Mouse (Mus musculus): ENCODE measurements at regions not wholly inside any gene's neighbourhood (a gene's known extent, or its start where the extent isn't known, plus 50 kb on each side); places are given as distances from the start of the nearest gene placed in this dataset.

- H3K27me3 ChIP-seq (replicated peaks; ENCODE audit: control insufficient read depth, insufficient read depth, low read length) = no peaks in the 10 kb centered on the region
- H3K9ac ChIP-seq (ENCODE audit: low read length) = no peak overlapping the region
- H3K4me2 ChIP-seq (ENCODE audit: low read length) = no peak overlapping the region
- no peak for ATAC-seq (replicated peaks; ENCODE audit: low FRiP score, low TSS enrichment, low read depth)
- no peak for DNase-seq (ENCODE audit: low spot score)
- no peaks in the 10 kb centered on the region for H3K9me3 ChIP-seq (ENCODE audit: control insufficient read depth, low read length)
- H3K27ac ChIP-seq (ENCODE audit: low read depth) = no peak overlapping the region
- WGBS = 28% methylated on average over 5 of the region's 5 CpGs
- no peaks in the 10 kb centered on the region for H3K4me1 ChIP-seq (replicated peaks; ENCODE audit: control insufficient read depth, insufficient read depth, low read length)
- H3K36me3 ChIP-seq (ENCODE audit: control insufficient read depth, insufficient read depth, low read length) = no peaks in the 10 kb centered on the region
- no peak overlapping the region for H3K4me3 ChIP-seq (ENCODE audit: low read depth, low read length)
These were observed 106.6 kb upstream of the Adra1b start for GRCm38 (mm10) chr11:44007526-44008040.

DNA sequence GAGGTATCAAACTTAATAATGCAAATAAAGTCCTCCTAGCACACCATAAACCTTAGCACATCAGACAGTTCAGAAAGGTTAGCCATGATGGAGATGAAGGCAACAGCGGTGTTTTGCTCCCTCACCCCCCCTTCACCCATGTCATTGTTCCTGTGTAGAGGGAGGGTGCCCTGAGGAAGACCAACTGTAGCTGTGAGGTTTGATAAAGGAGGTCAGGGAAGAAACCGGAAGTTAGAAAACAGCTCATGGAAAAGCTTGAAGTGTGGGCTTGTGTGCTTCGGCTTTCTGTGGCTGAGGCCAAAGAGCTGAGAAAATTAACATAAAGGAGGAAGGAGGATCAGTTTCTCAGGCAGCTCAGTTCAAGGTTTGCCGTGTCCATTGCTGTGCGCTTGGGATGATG is 111.3 kb upstream of the Adra1b start:
- no peak for DNase-seq (ENCODE audit: low spot score)
- no peaks in the 10 kb centered on the region for H3K9me3 ChIP-seq (ENCODE audit: control insufficient read depth, low read length)
- 75% methylated on average over 5 of the region's 5 CpGs for WGBS

GRCm38 (mm10) chr11:44013841-44014240 is 112.8 kb upstream of the Adra1b start:
- H3K9me3 ChIP-seq (ENCODE audit: control insufficient read depth, low read length) = no peaks in the 10 kb centered on the region
- H3K4me3 ChIP-seq (ENCODE audit: low read depth, low read length) = no peak overlapping the region
- H3K4me2 ChIP-seq (ENCODE audit: low read length) = no peak overlapping the region
- ATAC-seq (replicated peaks; ENCODE audit: low FRiP score, low TSS enrichment, low read depth) (no peak), DNase-seq (ENCODE audit: low spot score) (no peak)
- no peak overlapping the region for H3K27ac ChIP-seq (ENCODE audit: low read depth)
- 32% methylated on average over 1 of the region's 1 CpGs for WGBS
- no peak overlapping the region for H3K9ac ChIP-seq (ENCODE audit: low read length)
- H3K36me3 ChIP-seq (ENCODE audit: control insufficient read depth, insufficient read depth, low read length) = no peaks in the 10 kb centered on the region
- H3K4me1 ChIP-seq (replicated peaks; ENCODE audit: control insufficient read depth, insufficient read depth, low read length) = no peaks in the 10 kb centered on the region
- H3K27me3 ChIP-seq (replicated peaks; ENCODE audit: control insufficient read depth, insufficient read depth, low read length) = no peaks in the 10 kb centered on the region

More for the DNA sequence above, 111.3 kb upstream of the Adra1b start:
- no peaks in the 10 kb centered on the region for H3K36me3 ChIP-seq (ENCODE audit: control insufficient read depth, insufficient read depth, low read length)
- no peaks in the 10 kb centered on the region for H3K4me1 ChIP-seq (replicated peaks; ENCODE audit: control insufficient read depth, insufficient read depth, low read length)
- no peak overlapping the region for H3K4me2 ChIP-seq (ENCODE audit: low read length)
- ATAC-seq (replicated peaks; ENCODE audit: low FRiP score, low TSS enrichment, low read depth) = no peak
- no peak overlapping the region for H3K4me3 ChIP-seq (ENCODE audit: low read depth, low read length)
- no peaks in the 10 kb centered on the region for H3K27me3 ChIP-seq (replicated peaks; ENCODE audit: control insufficient read depth, insufficient read depth, low read length)
- H3K27ac ChIP-seq (ENCODE audit: low read depth) = no peak overlapping the region
- H3K9ac ChIP-seq (ENCODE audit: low read length) = no peak overlapping the region

DNA sequence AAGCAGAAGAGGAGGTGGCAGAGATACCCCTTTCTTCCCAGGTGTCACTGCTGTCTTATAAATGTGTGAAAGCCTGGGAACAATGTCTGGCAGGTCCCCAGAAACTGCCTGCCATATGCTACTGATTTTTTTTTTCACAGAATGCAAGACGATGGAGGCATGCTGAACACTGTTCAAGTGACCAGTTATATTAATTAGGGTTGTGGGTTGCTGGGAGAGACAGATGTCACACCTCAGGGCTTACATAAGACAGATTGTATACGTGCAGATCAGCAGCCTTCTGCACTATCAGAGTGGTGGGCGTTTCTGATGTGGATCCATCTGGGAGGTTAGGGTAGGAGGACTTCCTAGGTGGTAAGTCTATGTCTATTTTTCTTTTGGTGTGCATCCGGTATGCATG is 120.6 kb upstream of the Adra1b start:
- H3K27ac ChIP-seq (ENCODE audit: low read depth) = no peak overlapping the region
- no peak overlapping the region for H3K9ac ChIP-seq (ENCODE audit: low read length)
- H3K9me3 ChIP-seq (ENCODE audit: control insufficient read depth, low read length) = no peaks in the 10 kb centered on the region
- H3K36me3 ChIP-seq (ENCODE audit: control insufficient read depth, insufficient read depth, low read length) = no peaks in the 10 kb centered on the region
- WGBS = 65% methylated on average over 4 of the region's 4 CpGs
- ATAC-seq (replicated peaks; ENCODE audit: low FRiP score, low TSS enrichment, low read depth) (no peak), DNase-seq (ENCODE audit: low spot score) (no peak)
- no peak overlapping the region for H3K4me3 ChIP-seq (ENCODE audit: low read depth, low read length)
- no peaks in the 10 kb centered on the region for H3K4me1 ChIP-seq (replicated peaks; ENCODE audit: control insufficient read depth, insufficient read depth, low read length)
- no peaks in the 10 kb centered on the region for H3K27me3 ChIP-seq (replicated peaks; ENCODE audit: control insufficient read depth, insufficient read depth, low read length)
- H3K4me2 ChIP-seq (ENCODE audit: low read length) = no peak overlapping the region

DNA sequence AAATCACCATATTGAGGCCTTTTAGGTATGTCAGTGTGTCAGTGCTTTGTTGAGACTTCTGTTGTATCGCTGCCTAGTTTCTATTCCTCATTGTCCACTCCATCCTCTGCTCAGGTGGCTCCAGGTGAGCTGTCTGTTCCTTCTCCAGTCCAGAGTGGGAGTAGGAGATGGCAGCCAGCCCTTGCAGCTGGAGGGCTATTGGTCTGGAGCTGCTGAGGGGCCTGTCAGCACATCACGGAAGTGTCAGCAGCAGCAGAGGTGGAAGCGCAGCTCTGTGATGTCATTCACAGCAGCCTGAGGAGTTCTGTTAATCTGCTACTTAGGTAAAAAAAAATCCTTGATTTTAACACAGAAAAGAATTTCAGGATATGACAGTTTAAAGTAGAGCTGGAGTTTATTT is 126.0 kb upstream of the Adra1b start:
- Histone ChIP-seq H3K9ac (ENCODE audit: low read length) (no peak overlapping the region), H3K4me3 (ENCODE audit: low read depth, low read length) (no peak overlapping the region), H3K27ac (ENCODE audit: low read depth) (no peak overlapping the region), H3K4me1 (replicated peaks; ENCODE audit: control insufficient read depth, insufficient read depth, low read length) (no peaks in the 10 kb centered on the region), H3K4me2 (ENCODE audit: low read length) (no peak overlapping the region), H3K9me3 (ENCODE audit: control insufficient read depth, low read length) (no peaks in the 10 kb centered on the region), H3K36me3 (ENCODE audit: control insufficient read depth, insufficient read depth, low read length) (no peaks in the 10 kb centered on the region), H3K27me3 (replicated peaks; ENCODE audit: control insufficient read depth, insufficient read depth, low read length) (no peaks in the 10 kb centered on the region)
- no peak for ATAC-seq (replicated peaks; ENCODE audit: low FRiP score, low TSS enrichment, low read depth)
- no peak for DNase-seq (ENCODE audit: low spot score)
- WGBS = 66% methylated on average over 3 of the region's 3 CpGs

- no peaks in the 10 kb centered on the region for H3K36me3 ChIP-seq (ENCODE audit: control insufficient read depth, insufficient read depth, low read length)
- H3K27me3 ChIP-seq (replicated peaks; ENCODE audit: control insufficient read depth, insufficient read depth, low read length) = no peaks in the 10 kb centered on the region
- H3K4me2 ChIP-seq (ENCODE audit: low read length) = no peak overlapping the region
- no peaks in the 10 kb centered on the region for H3K4me1 ChIP-seq (replicated peaks; ENCODE audit: control insufficient read depth, insufficient read depth, low read length)
- DNase-seq (ENCODE audit: low spot score) = no peak
- WGBS = 51% methylated on average over 2 of the region's 2 CpGs
- no peak overlapping the region for H3K4me3 ChIP-seq (ENCODE audit: low read depth, low read length)
- no peaks in the 10 kb centered on the region for H3K9me3 ChIP-seq (ENCODE audit: control insufficient read depth, low read length)
- no peak for ATAC-seq (replicated peaks; ENCODE audit: low FRiP score, low TSS enrichment, low read depth)
- H3K27ac ChIP-seq (ENCODE audit: low read depth) = no peak overlapping the region
- H3K9ac ChIP-seq (ENCODE audit: low read length) = no peak overlapping the region
These were observed 145.1 kb upstream of the Adra1b start for GRCm38 (mm10) chr11:44046083-44046482.

GRCm38 (mm10) chr11:44049253-44049976 is 148.4 kb upstream of the Adra1b start:
- no peaks in the 10 kb centered on the region for H3K4me1 ChIP-seq (replicated peaks; ENCODE audit: control insufficient read depth, insufficient read depth, low read length)
- H3K9me3 ChIP-seq (ENCODE audit: control insufficient read depth, low read length) = no peaks in the 10 kb centered on the region
- ATAC-seq (replicated peaks; ENCODE audit: low FRiP score, low TSS enrichment, low read depth) (no peak), DNase-seq (ENCODE audit: low spot score) (no peak)
- no peak overlapping the region for H3K4me3 ChIP-seq (ENCODE audit: low read depth, low read length)
- no peaks in the 10 kb centered on the region for H3K36me3 ChIP-seq (ENCODE audit: control insufficient read depth, insufficient read depth, low read length)
- WGBS = 77% methylated on average over 5 of the region's 5 CpGs
- no peak overlapping the region for H3K27ac ChIP-seq (ENCODE audit: low read depth)
- H3K27me3 ChIP-seq (replicated peaks; ENCODE audit: control insufficient read depth, insufficient read depth, low read length) = no peaks in the 10 kb centered on the region
- H3K4me2 ChIP-seq (ENCODE audit: low read length) = no peak overlapping the region
- H3K9ac ChIP-seq (ENCODE audit: low read length) = no peak overlapping the region

DNA sequence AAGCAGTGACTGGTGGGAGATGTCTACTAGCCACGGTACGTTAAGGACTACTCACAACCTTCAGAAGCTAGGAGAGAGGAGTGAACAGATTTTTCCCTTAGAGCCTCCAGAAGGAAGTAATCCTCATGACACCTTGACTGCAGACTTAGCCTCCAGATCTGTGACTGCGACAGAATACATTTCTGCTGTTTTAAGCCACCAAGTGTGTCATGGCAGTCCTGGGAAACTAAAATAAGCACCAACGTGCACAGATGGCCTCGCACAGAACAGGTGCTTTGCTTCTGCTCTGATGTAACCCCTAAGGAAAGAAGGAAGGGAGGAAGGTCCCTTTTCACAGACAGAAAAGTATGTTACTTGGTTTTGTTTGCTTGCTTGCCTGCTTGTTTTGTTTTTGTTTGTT is 151.5 kb upstream of the Adra1b start:
- H3K36me3 ChIP-seq (ENCODE audit: control insufficient read depth, insufficient read depth, low read length) = no peaks in the 10 kb centered on the region
- no peak overlapping the region for H3K4me3 ChIP-seq (ENCODE audit: low read depth, low read length)
- no peak for ATAC-seq (replicated peaks; ENCODE audit: low FRiP score, low TSS enrichment, low read depth)
- no peak overlapping the region for H3K27ac ChIP-seq (ENCODE audit: low read depth)
- H3K9ac ChIP-seq (ENCODE audit: low read length) = no peak overlapping the region
- no peak for DNase-seq (ENCODE audit: low spot score)
- no peaks in the 10 kb centered on the region for H3K4me1 ChIP-seq (replicated peaks; ENCODE audit: control insufficient read depth, insufficient read depth, low read length)
- WGBS = 88% methylated on average over 5 of the region's 5 CpGs
- no peaks in the 10 kb centered on the region for H3K27me3 ChIP-seq (replicated peaks; ENCODE audit: control insufficient read depth, insufficient read depth, low read length)
- H3K4me2 ChIP-seq (ENCODE audit: low read length) = no peak overlapping the region
- H3K9me3 ChIP-seq (ENCODE audit: control insufficient read depth, low read length) = no peaks in the 10 kb centered on the region

DNA sequence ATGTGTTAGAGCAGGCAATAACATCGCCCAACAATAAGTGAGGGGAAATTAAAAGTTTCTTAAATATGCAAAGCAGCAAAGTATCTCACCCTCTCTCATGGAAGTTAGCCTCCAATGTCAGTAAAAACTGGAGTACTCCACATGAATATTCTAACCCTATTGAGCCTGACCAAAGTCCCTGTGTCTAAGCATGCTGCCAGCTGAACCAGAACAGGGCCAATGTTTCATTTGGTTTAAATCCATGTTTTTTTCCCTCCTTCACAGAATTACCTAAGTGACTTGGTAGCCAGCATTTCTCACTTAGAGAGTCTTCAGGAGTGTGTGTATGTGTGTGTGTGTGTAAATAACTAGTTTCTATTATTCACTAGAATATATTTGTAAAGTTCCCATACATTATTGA is 161.4 kb upstream of the Adra1b start:
- WGBS = 95% methylated on average over 1 of the region's 1 CpGs
- DNase-seq (ENCODE audit: low spot score) (no peak), ATAC-seq (replicated peaks; ENCODE audit: low FRiP score, low TSS enrichment, low read depth) (no peak)
- Histone ChIP-seq H3K27me3 (replicated peaks; ENCODE audit: control insufficient read depth, insufficient read depth, low read length) (no peaks in the 10 kb centered on the region), H3K4me3 (ENCODE audit: low read depth, low read length) (no peak overlapping the region), H3K9me3 (ENCODE audit: control insufficient read depth, low read length) (no peaks in the 10 kb centered on the region), H3K9ac (ENCODE audit: low read length) (no peak overlapping the region), H3K36me3 (ENCODE audit: control insufficient read depth, insufficient read depth, low read length) (no peaks in the 10 kb centered on the region), H3K4me2 (ENCODE audit: low read length) (no peak overlapping the region), H3K4me1 (replicated peaks; ENCODE audit: control insufficient read depth, insufficient read depth, low read length) (no peaks in the 10 kb centered on the region), H3K27ac (ENCODE audit: low read depth) (no peak overlapping the region)
